Mouse (Mus musculus) embryo, embryonic 10 days (tissue): ENCODE data around the gene Olfr902.
"Not testable (repeated sequence)": the region's sequence is repeated elsewhere in the genome, so short reads cannot be mapped to it uniquely, and the experiment has no call there.

Source experiments
- DNase-seq: peaks from one replicate; pipeline ENCODE4 v3.0.0-alpha.2; 2015; ENCODE audit warnings: low spot score

The Olfr902 gene

GRCm38 (mm10) chr9:38447352-38447751 is at the start of gene Olfr902:
Gene Olfr902 (plus strand): TSS chr9:38447652.
- no peak for DNase-seq

DNA sequence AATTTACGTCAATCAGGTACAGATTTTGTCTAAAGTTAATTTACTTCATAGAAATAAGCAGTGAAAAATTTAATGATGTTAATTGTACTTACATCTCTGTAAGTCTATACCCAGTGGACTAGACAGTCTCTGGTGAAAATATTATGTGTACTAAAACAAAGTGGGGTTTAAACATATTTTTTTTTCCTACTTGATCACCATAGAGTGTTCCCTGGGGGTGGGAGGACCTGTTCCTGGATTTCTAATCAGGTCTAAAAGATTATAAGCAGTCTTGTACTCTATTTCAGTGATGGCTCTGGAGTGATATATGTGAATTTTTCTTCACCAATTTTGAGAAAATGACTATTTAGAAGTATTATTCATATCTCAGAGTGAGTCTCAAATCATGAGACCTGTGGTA is 46.1 kb upstream of the Olfr902 start, which contains the start of gene Olfr147:
TSS of gene Olfr147 (plus strand) at position 301 of the 400 bp plus-strand sequence.
- no peak for DNase-seq

- DNase-seq = not testable (repeated sequence)
These were observed 40.0 kb upstream of the Olfr902 start for GRCm38 (mm10) chr9:38407502-38407901.

DNA sequence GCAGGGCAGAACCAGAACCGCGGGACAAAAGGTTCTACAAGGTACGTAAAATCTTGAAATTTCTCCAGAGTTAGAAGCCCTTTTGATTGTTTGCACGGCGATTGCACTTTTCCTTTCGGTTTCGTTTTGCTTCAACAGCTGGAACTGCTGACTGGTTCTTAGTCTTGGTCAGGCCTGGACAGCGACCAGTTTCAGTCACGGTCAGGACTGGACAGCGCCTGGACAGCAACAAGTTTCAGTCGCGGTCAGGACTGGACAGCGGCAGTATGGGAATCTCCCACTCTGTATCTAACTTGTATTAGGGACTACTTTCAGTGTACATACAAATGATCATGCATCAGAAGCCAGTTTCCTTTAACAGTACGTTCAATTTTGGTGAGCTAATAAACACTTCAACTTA is 34.0 kb upstream of the Olfr902 start:
- peak; percentile 43 for DNase-seq

DNA sequence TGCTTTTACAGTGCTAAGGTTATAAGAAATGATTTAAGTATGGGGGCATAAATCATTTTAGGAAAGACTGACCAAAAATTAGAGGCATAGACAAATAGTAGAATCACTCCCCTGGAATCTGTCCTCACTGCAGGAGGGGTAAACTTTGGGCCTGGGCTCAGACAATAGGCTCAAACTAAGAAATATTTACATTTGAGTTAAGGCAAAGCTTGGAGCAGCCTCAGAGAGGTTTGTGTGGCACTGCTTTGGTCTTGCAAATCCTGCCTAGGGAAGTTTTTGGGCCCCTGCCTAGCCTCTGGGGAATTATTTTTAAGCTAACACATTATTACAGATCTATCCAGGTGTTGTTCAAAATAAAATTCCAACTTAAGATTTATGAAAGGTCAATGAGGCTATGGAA is 23.7 kb upstream of the Olfr902 start:
- DNase-seq = no peak

DNA sequence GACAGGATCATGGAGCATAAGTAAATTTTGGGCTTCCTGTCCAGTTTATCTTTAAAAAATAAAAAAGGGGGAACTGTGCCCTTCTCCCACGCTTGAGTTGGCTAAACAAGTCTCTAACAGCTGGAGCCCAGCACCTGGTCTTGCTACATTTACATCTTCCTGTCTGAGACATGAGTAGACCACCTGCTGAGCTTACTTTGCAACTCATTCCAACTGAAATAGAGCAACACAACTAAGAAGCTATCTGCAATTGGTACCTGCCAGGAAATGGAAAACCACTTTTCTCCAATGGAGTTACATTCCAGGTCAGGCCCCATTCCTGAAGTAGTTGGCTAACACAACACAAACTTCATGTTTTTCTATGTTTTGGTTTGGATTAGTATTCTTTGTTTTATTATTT is 20.4 kb upstream of the Olfr902 start:
- DNase-seq = no peak

GRCm38 (mm10) chr9:38429155-38429554 is 18.3 kb upstream of the Olfr902 start, which contains the start of gene Olfr901:
Gene Olfr901 (plus strand): TSS chr9:38429455.
- DNase-seq = no peak

DNA sequence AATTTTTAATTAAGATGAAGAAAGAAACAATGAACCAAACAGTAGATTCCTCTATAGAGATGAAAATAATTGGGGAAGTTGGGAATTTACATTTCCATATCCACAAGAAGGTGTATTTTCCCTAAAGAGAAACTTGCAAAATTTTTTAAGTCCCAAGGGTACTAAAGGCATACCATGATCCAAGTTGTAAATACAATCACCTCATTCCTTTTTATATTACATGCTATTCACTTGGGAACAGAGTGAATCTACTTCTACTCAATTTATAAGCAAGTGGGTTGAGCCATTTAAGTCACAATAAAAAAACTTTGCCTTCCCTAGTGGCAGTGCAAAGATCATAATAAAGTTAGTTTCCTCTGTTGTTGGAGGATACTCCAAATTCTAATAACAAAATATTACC is 15.4 kb downstream of the Olfr902 start, which contains the start of gene Olfr904:
TSS of gene Olfr904 (plus strand) at position 301 of the 400 bp plus-strand sequence.
- DNase-seq = no peak

- no peak for DNase-seq
These were observed 23.4 kb downstream of the Olfr902 start, which contains the start of gene Olfr905 for GRCm38 (mm10) chr9:38470807-38471206. Gene Olfr905 (plus strand): TSS chr9:38471107.

DNA sequence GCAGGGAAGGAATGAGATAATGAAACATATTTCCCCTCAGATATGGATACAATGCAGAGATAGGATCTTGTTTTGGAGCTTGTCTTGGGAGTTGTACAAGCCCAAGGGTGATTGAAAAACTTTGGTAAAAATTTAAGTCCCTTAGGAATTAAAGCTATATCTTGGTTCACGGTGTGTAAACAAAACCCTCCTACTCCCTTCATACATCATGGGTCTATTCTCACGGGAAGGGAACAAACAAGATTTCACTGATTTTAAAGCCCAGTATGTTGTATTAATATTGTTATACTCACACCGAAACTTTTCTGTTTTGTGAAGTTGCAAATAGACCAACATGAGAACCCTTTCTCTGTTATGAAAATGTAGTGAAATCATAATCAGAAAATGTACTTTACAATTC is 39.3 kb downstream of the Olfr902 start, which contains the start of gene Olfr906:
TSS of gene Olfr906 (plus strand) at position 301 of the 400 bp plus-strand sequence.
- no peak for DNase-seq

GRCm38 (mm10) chr9:38495501-38495900 is 48.0 kb downstream of the Olfr902 start, which contains the start of gene Olfr907:
Gene Olfr907 (plus strand): TSS chr9:38495801.
- DNase-seq = no peak
